Mouse (Mus musculus) adrenal gland (tissue): Measurements from ENCODE around the gene D430019H16Rik.

Experiments used
- intact Hi-C: fragments of 180-260 bp; cut with DNase I; formaldehyde crosslinking; loops from one replicate; pipeline ENCODE4 v1.15.1; 2025
- long read RNA-seq, 2 experiments: library from polyadenylated mRNA; unstranded; transcript quantifications; one replicate each; pipeline ENCODE4 v2.0.0; 2020; ENCODE audit warnings: borderline replicate concordance in 1 of 2; ENCODE audit not compliant: insufficient replicate concordance in 1 of 2

D430019H16Rik gene
- long read RNA-seq, experiment 1, partial matches to known transcripts: 0 of 1 reads
- long read RNA-seq, experiment 1, other reads (novel, unspliced or antisense): 1 of 1 reads
- long read RNA-seq, experiment 2, partial matches to known transcripts: 0 of 1 reads
- long read RNA-seq, experiment 2, other reads (novel, unspliced or antisense): 1 of 1 reads

GRCm38 (mm10) chr12:105453670-105454257, at the start of gene D430019H16Rik:
Gene D430019H16Rik, plus strand, starts transcription at chr12:105453856.
- intact Hi-C loops: no loop called here

- intact Hi-C loops: no loop called here
Observed at GRCm38 (mm10) chr12:105406008-105406407, 47.6 kb upstream of the D430019H16Rik start.

- intact Hi-C loops: no loop called here
Observed at GRCm38 (mm10) chr12:105413909-105414308, 39.7 kb upstream of the D430019H16Rik start.

- intact Hi-C loops: loop anchor here (10.0 kb wide), 1 partner anchor 366 kb away; no protein-coding TSS in a partner anchor
Observed at GRCm38 (mm10) chr12:105420476-105420875, 33.2 kb upstream of the D430019H16Rik start.

GRCm38 (mm10) chr12:105426541-105426940, 27.1 kb upstream of the D430019H16Rik start:
- intact Hi-C loops: loop anchor here (10.0 kb wide), 1 partner anchor 372 kb away; no protein-coding TSS in a partner anchor

GRCm38 (mm10) chr12:105427039-105427757, 26.5 kb upstream of the D430019H16Rik start:
- intact Hi-C loops: loop anchor here (10.0 kb wide), 1 partner anchor 372 kb away; no protein-coding TSS in a partner anchor

- intact Hi-C loops: loop anchor here (5.0 kb wide), 1 partner anchor 45 kb away; no protein-coding TSS in a partner anchor
Observed at GRCm38 (mm10) chr12:105431872-105432271, 21.8 kb upstream of the D430019H16Rik start.

- intact Hi-C loops: loop anchor here (5.0 kb wide), 1 partner anchor 44 kb away; no protein-coding TSS in a partner anchor
Observed at GRCm38 (mm10) chr12:105432807-105433206, 20.8 kb upstream of the D430019H16Rik start.

GRCm38 (mm10) chr12:105438259-105438658, 15.4 kb upstream of the D430019H16Rik start:
- intact Hi-C loops: no loop called here

- intact Hi-C loops: no loop called here
Observed at GRCm38 (mm10) chr12:105439976-105440375, 13.7 kb upstream of the D430019H16Rik start.

GRCm38 (mm10) chr12:105443569-105443968, 10.1 kb upstream of the D430019H16Rik start:
- intact Hi-C loops: no loop called here

- intact Hi-C loops: no loop called here
Observed at GRCm38 (mm10) chr12:105445767-105446166, 7.9 kb upstream of the D430019H16Rik start.

- intact Hi-C loops: no loop called here
Observed at GRCm38 (mm10) chr12:105449239-105449638, 4.4 kb upstream of the D430019H16Rik start.

- intact Hi-C loops: no loop called here
Observed at GRCm38 (mm10) chr12:105454258-105455062, 804 bp downstream of the D430019H16Rik start.

- intact Hi-C loops: no loop called here
Observed at GRCm38 (mm10) chr12:105455063-105455559, 1.5 kb downstream of the D430019H16Rik start.

GRCm38 (mm10) chr12:105458791-105459190, 5.1 kb downstream of the D430019H16Rik start:
- intact Hi-C loops: no loop called here

GRCm38 (mm10) chr12:105461066-105461465, 7.4 kb downstream of the D430019H16Rik start:
- intact Hi-C loops: no loop called here

GRCm38 (mm10) chr12:105469026-105469425, 15.4 kb downstream of the D430019H16Rik start:
- intact Hi-C loops: no loop called here

GRCm38 (mm10) chr12:105475230-105475911, 21.7 kb downstream of the D430019H16Rik start:
- intact Hi-C loops: loop anchor here (5.0 kb wide), 1 partner anchor 43 kb away; no protein-coding TSS in a partner anchor

- intact Hi-C loops: loop anchor here (5.0 kb wide), 1 partner anchor 44 kb away; no protein-coding TSS in a partner anchor
Observed at GRCm38 (mm10) chr12:105476453-105476852, 22.8 kb downstream of the D430019H16Rik start.
